Mouse (Mus musculus): Measurements from ENCODE around the gene Gabrd.

Gene Gabrd

DNA sequence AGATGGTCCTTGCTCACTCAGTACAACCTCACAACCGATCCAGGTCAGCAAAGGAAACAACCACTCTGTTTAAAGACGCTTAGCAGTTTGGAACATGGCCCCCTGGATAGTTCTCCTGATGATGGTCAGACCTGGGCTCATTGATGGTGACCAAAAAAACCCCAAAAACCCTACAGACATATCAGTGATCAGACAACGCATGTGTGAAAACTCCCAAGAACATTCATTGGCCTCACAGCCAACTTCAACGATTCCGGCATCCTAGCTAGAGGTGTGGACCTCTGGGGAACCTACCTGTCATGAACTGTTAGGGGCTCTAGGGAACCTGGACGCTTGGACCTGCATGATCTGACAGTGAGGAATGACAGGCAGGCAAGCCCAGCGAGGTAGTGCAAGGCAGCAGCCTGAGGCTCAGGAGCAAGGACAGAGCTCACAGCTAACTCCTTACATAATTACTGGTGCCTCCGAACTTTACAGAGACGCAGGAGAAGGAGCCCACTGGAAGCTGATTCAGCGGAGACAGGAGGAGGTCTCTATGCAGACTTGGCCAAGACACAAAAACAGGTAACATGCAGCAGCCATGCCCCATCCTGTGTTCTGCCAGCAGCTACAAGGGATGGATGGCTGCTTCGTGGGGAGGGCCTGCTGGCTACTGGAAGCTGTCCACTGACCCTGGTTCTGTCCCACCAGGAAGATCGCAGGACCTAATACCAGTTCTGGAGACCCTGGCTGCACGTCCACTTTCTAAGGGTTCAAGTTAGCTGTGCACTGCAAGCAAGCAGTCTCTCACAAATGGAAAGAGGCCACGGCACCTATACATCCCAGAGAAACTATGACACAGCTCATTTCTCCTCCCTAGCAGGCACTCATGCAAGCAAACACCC is 54.3 kb downstream of the Gabrd start:
- no peak for DNase-seq (ENCODE audit: low spot score in 2 of 2)

- DNase-seq (ENCODE audit: low spot score in 2 of 2), result no peak
Measured at GRCm38 (mm10) chr4:155336284-155337050, 61.4 kb downstream of the Gabrd start.
